Mouse (Mus musculus) forebrain, embryonic 14.5 days (tissue): ENCODE measurements around the gene Olfr503. TPM values are rescaled to one million over a fixed set of nuclear protein-coding genes. Genes with fewer than 3 reads are reported as not detected.
"Not testable (repeated sequence)": the region's sequence is repeated elsewhere in the genome, so short reads cannot be mapped to it uniquely, and the experiment has no call there.

Experiments used
- ATAC-seq: fragments of 200-750 bp; cut with Nextera tagmentation; 2 replicates; pipeline ENCODE4 v1.8.0; 2017; ENCODE audit warnings: mild to moderate bottlenecking, moderate library complexity
- DNase-seq: peaks from one replicate; pipeline ENCODE4 v3.0.0-alpha.2; 2015; ENCODE audit warnings: low spot score
- H3K27ac ChIP-seq: fragments of 300-500 bp; sonication (generic); 2 replicates; pipeline ENCODE4 v1.5.1; 2014; ENCODE audit warnings: low read depth, mild to moderate bottlenecking, control low read depth, low read length, moderate library complexity
- H3K27me3 ChIP-seq: fragments of 300-500 bp; sonication (generic); replicated peaks from 2 replicates; pipeline ENCODE4 v1.6.1; 2014; ENCODE audit warnings: low read length, control low read depth, mixed read lengths; ENCODE audit not compliant: control insufficient read depth, insufficient read depth
- H3K36me3 ChIP-seq: fragments of 300-500 bp; sonication (generic); 2 replicates; pipeline ENCODE4 v1.6.1; 2014; ENCODE audit warnings: low read length, control low read depth; ENCODE audit not compliant: control insufficient read depth, insufficient read depth
- H3K4me1 ChIP-seq: fragments of 300-500 bp; sonication (generic); 2 replicates; pipeline ENCODE4 v1.6.1; 2014; ENCODE audit warnings: antibody characterized with exemption, low read length, control low read depth; ENCODE audit not compliant: control insufficient read depth, insufficient read depth
- H3K4me2 ChIP-seq: fragments of 300-500 bp; sonication (generic); 2 replicates; pipeline ENCODE4 v1.6.1; 2014; ENCODE audit warnings: mild to moderate bottlenecking, control low read depth, low read length
- H3K4me3 ChIP-seq: fragments of 300-500 bp; sonication (generic); 2 replicates; pipeline ENCODE4 v1.5.1; 2014; ENCODE audit warnings: low read depth, low read length, control low read depth
- H3K9ac ChIP-seq: fragments of 300-500 bp; sonication (generic); 2 replicates; pipeline ENCODE4 v1.6.1; 2014; ENCODE audit warnings: mild to moderate bottlenecking, low read length, control low read depth, moderate library complexity
- H3K9me3 ChIP-seq: fragments of 300-500 bp; sonication (generic); replicated peaks from 2 replicates; pipeline ENCODE4 v1.6.1; 2016; ENCODE audit warnings: low read length, control low read depth, mixed read lengths; ENCODE audit not compliant: control insufficient read depth
- WGBS: fragments of 180-500 bp; shearing (Covaris S2); extraction: QIAGEN DNeasy Blood & Tissue Kit; methylation state at CpG from one replicate; pipeline ENCODE4 v1.1.7; 2014; 5-methylcytosine and 5-hydroxymethylcytosine counted together
- polyA plus RNA-seq: library from polyadenylated mRNA; unstranded; fragments of >200 nt; fragmentation: Nextera tagmentation; extraction: Ambion mirVana; gene quantifications from 2 replicates; pipeline ENCODE4 v1.2.1, GENCODE M21; 2014

Gene Olfr503
- polyA plus RNA-seq, result not detected in 2 replicates

DNA sequence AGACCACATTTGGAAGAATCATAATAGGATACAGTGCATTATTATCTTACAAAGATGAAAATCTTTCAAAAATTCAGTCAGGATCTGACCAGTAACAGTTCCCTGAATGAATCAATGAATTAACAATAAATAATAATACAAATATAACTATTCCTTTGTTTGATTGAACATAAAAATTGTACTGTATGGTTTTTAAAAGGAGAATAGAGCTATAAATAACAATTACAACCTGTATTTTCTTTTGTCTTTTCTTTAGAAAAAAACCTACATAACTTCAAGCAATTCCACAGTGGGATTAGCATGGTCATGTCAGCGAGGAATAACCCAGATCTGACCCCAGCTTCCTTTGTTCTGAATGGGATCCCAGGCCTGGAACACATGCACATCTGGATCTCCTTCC is at the start of gene Olfr503:
Gene Olfr503, plus strand, starts transcription at position 301 of the 400 bp plus-strand sequence.
- not testable (repeated sequence) for H3K27me3 ChIP-seq, H3K27ac ChIP-seq, H3K4me1 ChIP-seq, H3K4me2 ChIP-seq, H3K9ac ChIP-seq, ATAC-seq, H3K9me3 ChIP-seq, H3K36me3 ChIP-seq, H3K4me3 ChIP-seq, DNase-seq
- WGBS, result 65% methylated on average over 1 of the region's 1 CpGs

DNA sequence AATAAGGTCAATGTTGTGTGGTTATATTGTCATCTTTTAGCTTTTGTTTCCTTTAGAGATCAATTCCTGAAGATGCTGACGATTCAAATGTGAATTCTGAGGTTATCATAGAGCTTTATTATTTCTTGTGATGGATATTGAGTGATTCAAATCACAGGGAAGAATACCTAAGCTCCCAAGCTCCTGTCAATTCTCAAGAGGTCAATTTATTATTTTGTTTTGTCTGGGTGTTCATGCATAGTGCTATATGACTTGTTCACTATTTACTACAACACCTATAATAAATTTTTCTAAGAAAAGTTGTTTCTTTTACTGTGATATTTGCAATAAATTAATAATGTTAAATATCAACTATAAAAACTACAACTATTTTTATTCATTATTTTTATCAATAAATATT is 19.4 kb upstream of the Olfr503 start, which contains the start of gene Olfr502:
Gene Olfr502, minus strand, starts transcription at position 101 of the 400 bp plus-strand sequence.
- WGBS, result 89% methylated on average over 1 of the region's 1 CpGs
- no peak for DNase-seq
- no peak for ATAC-seq
- Histone ChIP-seq H3K27me3 (no peaks in the 10 kb centered on the region), H3K4me1 (no peaks in the 10 kb centered on the region), H3K9ac (no peak within 1 kb of the TSS), H3K9me3 (no peaks in the 10 kb centered on the region), H3K4me2 (no peak within 1 kb of the TSS), H3K36me3 (no peaks in the 10 kb centered on the region), H3K4me3 (no peak within 1 kb of the TSS), H3K27ac (no peak within 1 kb of the TSS)

DNA sequence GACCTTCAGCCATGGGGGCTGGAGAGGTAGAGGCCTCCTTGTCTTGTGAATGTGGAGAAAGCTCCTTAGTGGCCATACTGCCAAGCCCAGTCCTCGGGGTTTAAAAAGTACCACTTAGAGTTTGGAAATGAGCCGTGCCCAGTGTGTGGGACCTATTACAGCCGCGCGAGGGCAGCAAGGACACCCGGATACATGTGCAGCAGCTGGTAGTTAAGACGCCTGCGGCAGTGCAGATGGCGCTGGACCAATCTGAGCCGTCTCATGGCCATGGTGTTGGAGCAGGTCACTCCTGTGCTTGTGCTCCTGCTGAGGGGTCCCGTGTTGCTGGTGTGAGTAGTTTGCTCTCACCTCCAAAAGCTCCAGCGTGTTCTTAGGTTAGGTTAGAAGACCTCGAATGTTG is 1.9 kb upstream of the Olfr503 start:
- DNase-seq, result no peak
- H3K27me3 ChIP-seq, result no peaks in the 10 kb centered on the region
- no peak overlapping the region for H3K9ac ChIP-seq
- H3K4me3 ChIP-seq, result no peak overlapping the region
- H3K36me3 ChIP-seq, result no peaks in the 10 kb centered on the region
- no peaks in the 10 kb centered on the region for H3K4me1 ChIP-seq
- no peak for ATAC-seq
- no peak overlapping the region for H3K27ac ChIP-seq
- H3K4me2 ChIP-seq, result no peak overlapping the region
- WGBS, result 87% methylated on average over 13 of the region's 13 CpGs
- H3K9me3 ChIP-seq, result no peaks in the 10 kb centered on the region

DNA sequence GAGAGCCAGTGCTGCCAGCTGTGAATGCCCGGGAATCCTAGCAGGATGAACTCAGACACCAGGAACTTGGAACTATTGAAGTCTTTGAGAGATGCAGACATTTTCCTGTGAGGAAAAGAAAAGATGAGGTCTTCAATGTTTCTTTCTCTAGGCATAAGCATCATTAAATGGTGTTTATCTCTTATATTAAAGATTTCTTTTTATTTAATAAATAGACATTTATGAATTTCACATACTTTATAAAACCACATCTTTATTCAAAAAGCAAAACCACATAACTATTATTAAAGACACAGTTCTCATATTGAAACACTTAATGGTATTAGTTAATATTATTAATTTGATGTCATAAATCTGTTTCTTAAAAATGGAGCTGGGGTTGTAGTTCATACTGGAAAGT is 21.4 kb downstream of the Olfr503 start, which contains the start of gene Olfr504:
Gene Olfr504, minus strand, starts transcription at position 101 of the 400 bp plus-strand sequence.
- Histone ChIP-seq H3K4me1 (no peaks in the 10 kb centered on the region), H3K27ac (no peak within 1 kb of the TSS), H3K4me3 (no peak within 1 kb of the TSS), H3K4me2 (no peak within 1 kb of the TSS), H3K9me3 (0 out of 2 replicates have a peak, but pooled peaks cover 2% of the 10 kb centered on the region), H3K9ac (no peak within 1 kb of the TSS), H3K36me3 (no peaks in the 10 kb centered on the region), H3K27me3 (no peaks in the 10 kb centered on the region)
- DNase-seq (no peak), ATAC-seq (no peak)
- 91% methylated on average over 1 of the region's 1 CpGs for WGBS

DNA sequence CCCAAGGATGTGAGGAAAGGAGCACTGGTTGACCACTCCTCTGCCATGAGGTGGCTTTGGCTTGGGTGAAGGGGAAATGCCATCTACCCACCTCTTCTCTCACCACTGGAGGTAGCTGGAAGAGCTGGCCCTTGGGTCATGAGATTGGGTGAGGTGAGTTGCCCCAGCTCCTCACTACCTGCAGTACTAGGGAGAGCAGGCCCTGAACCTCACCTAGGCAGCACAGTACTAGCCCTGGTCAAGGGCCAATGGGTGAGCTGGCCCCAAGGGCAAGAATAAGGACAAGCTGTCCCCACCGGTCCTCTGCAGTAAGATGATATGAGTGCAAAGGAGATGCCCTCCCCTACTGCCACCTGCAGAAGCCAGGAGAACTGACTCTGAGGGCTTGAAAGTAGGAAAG is 45.5 kb downstream of the Olfr503 start:
- DNase-seq (no peak), ATAC-seq (no peak)
- H3K36me3 ChIP-seq, result no peaks in the 10 kb centered on the region
- H3K27me3 ChIP-seq, result no peaks in the 10 kb centered on the region
- WGBS, result 91% methylated on average over 1 of the region's 1 CpGs
- no peaks in the 10 kb centered on the region for H3K4me1 ChIP-seq
- H3K4me2 ChIP-seq, result no peak overlapping the region
- H3K27ac ChIP-seq, result no peak overlapping the region
- no peak overlapping the region for H3K4me3 ChIP-seq
- no peak overlapping the region for H3K9ac ChIP-seq
- no peaks in the 10 kb centered on the region for H3K9me3 ChIP-seq

Other genes starting within 250 kb of the Olfr503 start
- gene Olfr491, start 231.1 kb upstream of the Olfr503 start, polyA plus RNA-seq, result not detected in 2 replicates
- not detected in 2 replicates for gene Olfr492, start 220.9 kb upstream of the Olfr503 start, polyA plus RNA-seq
- gene Olfr493, start 197.5 kb upstream of the Olfr503 start, polyA plus RNA-seq, result not detected in 2 replicates
- gene Olfr494, start 179.2 kb upstream of the Olfr503 start, polyA plus RNA-seq, result not detected in 2 replicates
- gene Olfr495, start 151.4 kb upstream of the Olfr503 start, polyA plus RNA-seq, result not detected in 2 replicates
- not detected in 2 replicates for gene Olfr497, start 124.1 kb upstream of the Olfr503 start, polyA plus RNA-seq
- not detected in 2 replicates for gene Olfr498, start 79.2 kb upstream of the Olfr503 start, polyA plus RNA-seq
- gene Olfr502, start 19.5 kb upstream of the Olfr503 start, polyA plus RNA-seq, result not detected in 2 replicates
- not detected in 2 replicates for gene Olfr504, start 21.3 kb downstream of the Olfr503 start, polyA plus RNA-seq
- not detected in 2 replicates for gene Olfr506, start 66.3 kb downstream of the Olfr503 start, polyA plus RNA-seq
- not detected in 2 replicates for gene Olfr507, start 77.3 kb downstream of the Olfr503 start, polyA plus RNA-seq
- gene Olfr508, start 85.5 kb downstream of the Olfr503 start, polyA plus RNA-seq, result not detected in 2 replicates
- not detected in 2 replicates for gene Olfr509, start 107.4 kb downstream of the Olfr503 start, polyA plus RNA-seq
- gene Olfr510, start 121.9 kb downstream of the Olfr503 start, polyA plus RNA-seq, result not detected in 2 replicates
- not detected in 2 replicates for gene Olfr512, start 168.8 kb downstream of the Olfr503 start, polyA plus RNA-seq
- gene Olfr513, start 206.4 kb downstream of the Olfr503 start, polyA plus RNA-seq, result not detected in 2 replicates